Mouse (Mus musculus) heart, embryonic 11.5 days (tissue): Measurements from ENCODE around the gene Gmnn. TPM values are rescaled to one million over a fixed set of nuclear protein-coding genes. Genes with fewer than 3 reads are reported as not detected.

Experiments used
- ATAC-seq: fragments of 200-750 bp; cut with Nextera tagmentation; replicated peaks from 2 replicates; pipeline ENCODE4 v1.8.0; 2017; ENCODE audit warnings: moderate library complexity; ENCODE audit not compliant: insufficient number of reproducible peaks, low FRiP score, low TSS enrichment
- H3K27ac ChIP-seq: fragments of 300-500 bp; sonication (generic); 2 replicates; pipeline ENCODE4 v1.5.1; 2014; ENCODE audit warnings: mild to moderate bottlenecking, low read depth, low read length
- H3K27me3 ChIP-seq: fragments of 300-500 bp; sonication (generic); 2 replicates; pipeline ENCODE4 v1.6.1; 2014; ENCODE audit warnings: mild to moderate bottlenecking, low read length, mixed read lengths; ENCODE audit not compliant: control insufficient read depth, insufficient read depth
- H3K36me3 ChIP-seq: fragments of 300-500 bp; sonication (generic); 2 replicates; pipeline ENCODE4 v1.6.1; 2014; ENCODE audit warnings: mild to moderate bottlenecking, low read length, moderate library complexity, mixed read lengths; ENCODE audit not compliant: control insufficient read depth, insufficient read depth
- H3K4me1 ChIP-seq: fragments of 300-500 bp; sonication (generic); 2 replicates; pipeline ENCODE4 v1.6.1; 2014; ENCODE audit warnings: low read length; ENCODE audit not compliant: control insufficient read depth, insufficient read depth
- H3K4me2 ChIP-seq: fragments of 300-500 bp; sonication (generic); 2 replicates; pipeline ENCODE4 v1.6.1; 2014; ENCODE audit warnings: mild to moderate bottlenecking, moderate library complexity
- H3K4me3 ChIP-seq: fragments of 300-500 bp; sonication (generic); 2 replicates; pipeline ENCODE4 v1.5.1; 2014; ENCODE audit warnings: low read depth, low read length
- H3K9ac ChIP-seq: fragments of 300-500 bp; sonication (generic); 2 replicates; pipeline ENCODE4 v1.6.1; 2014; ENCODE audit warnings: mild to moderate bottlenecking, low read depth, low read length, moderate library complexity
- H3K9me3 ChIP-seq: fragments of 300-500 bp; sonication (generic); replicated peaks from 2 replicates; pipeline ENCODE4 v1.6.1; 2016; ENCODE audit warnings: low read length; ENCODE audit not compliant: control insufficient read depth
- WGBS: fragments of 180-500 bp; shearing (Covaris S2); extraction: QIAGEN DNeasy Blood & Tissue Kit; methylation state at CpG from one replicate; pipeline ENCODE4 v1.1.7; 2014; ENCODE audit not compliant: insufficient replicate concordance; 5-methylcytosine and 5-hydroxymethylcytosine counted together
- polyA plus RNA-seq: library from polyadenylated mRNA; unstranded; fragments of >200 nt; fragmentation: Nextera tagmentation; extraction: Ambion mirVana; gene quantifications from 2 replicates; pipeline ENCODE4 v1.2.1, GENCODE M21; 2014

Gene Gmnn
- polyA plus RNA-seq, 1 experiment from 2014 or later, result 127 TPM

- ATAC-seq, result no peak
- H3K27ac ChIP-seq, result no peak overlapping the region
- H3K4me2 ChIP-seq, result no peak overlapping the region
- WGBS, result 64% methylated on average over 7 of the region's 7 CpGs
- H3K4me3 ChIP-seq, result no peak overlapping the region
- no peaks in the 10 kb centered on the region for H3K4me1 ChIP-seq
- no peaks in the 10 kb centered on the region for H3K9me3 ChIP-seq
- peaks cover 3% of the 10 kb centered on the region; the same call in 1 of the 2 replicates for H3K27me3 ChIP-seq
- peaks cover 3% of the 10 kb centered on the region; the same call in 1 of the 2 replicates for H3K36me3 ChIP-seq
- H3K9ac ChIP-seq, result no peak overlapping the region
These were observed 50.8 kb downstream of the Gmnn start for GRCm38 (mm10) chr13:24710968-24711367.

DNA sequence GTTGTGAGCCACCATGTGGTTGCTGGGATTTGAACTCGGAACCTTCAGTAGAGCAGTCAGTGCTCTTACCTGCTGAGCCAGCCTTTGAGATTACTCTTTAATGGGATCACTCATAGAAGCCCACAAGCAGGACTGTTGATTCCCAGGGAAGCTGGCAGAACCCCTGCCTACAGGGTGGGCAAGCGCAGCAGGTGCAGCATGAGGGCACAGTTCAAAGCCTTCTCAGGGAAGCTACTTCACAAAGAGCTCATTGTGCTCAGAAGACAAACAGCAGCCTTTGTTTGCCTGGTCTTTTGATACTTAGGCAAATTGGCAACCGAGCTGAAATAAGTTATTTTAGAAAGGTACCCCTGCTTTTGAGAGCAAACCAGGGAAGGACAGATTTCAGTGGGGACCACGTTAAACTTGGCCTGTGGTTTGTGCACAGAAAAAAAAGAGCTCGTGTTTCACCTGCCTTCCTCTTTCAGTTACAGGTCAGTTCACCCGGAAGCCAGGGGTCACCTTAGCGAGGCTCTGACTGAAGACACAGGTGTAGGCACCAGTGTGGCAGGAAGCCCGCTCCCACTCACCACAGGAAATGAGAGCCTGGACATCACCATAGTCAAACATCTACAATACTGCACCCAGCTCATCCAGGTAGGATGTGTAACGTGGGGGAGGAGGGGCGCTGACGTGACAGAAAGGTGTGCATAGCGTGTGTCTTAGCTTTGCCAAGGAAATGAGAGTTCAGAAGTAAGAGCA lies 51.9 kb downstream of the Gmnn start:
- Histone ChIP-seq H3K27me3 (peaks cover 3% of the 10 kb centered on the region; the same call in 1 of the 2 replicates), H3K4me2 (no peak overlapping the region), H3K9me3 (no peaks in the 10 kb centered on the region), H3K9ac (no peak overlapping the region), H3K4me3 (no peak overlapping the region), H3K27ac (no peak overlapping the region), H3K4me1 (no peaks in the 10 kb centered on the region), H3K36me3 (peaks cover 3% of the 10 kb centered on the region; the same call in 1 of the 2 replicates)
- WGBS, result 78% methylated on average over 12 of the region's 12 CpGs
- no peak for ATAC-seq

GRCm38 (mm10) chr13:24702128-24702527 lies 59.6 kb downstream of the Gmnn start:
- WGBS, result 68% methylated on average over 5 of the region's 5 CpGs
- H3K9ac ChIP-seq, result no peak overlapping the region
- H3K4me3 ChIP-seq, result no peak overlapping the region
- no peaks in the 10 kb centered on the region for H3K4me1 ChIP-seq
- ATAC-seq, result no peak
- H3K27ac ChIP-seq, result no peak overlapping the region
- no peaks in the 10 kb centered on the region for H3K36me3 ChIP-seq
- H3K27me3 ChIP-seq, result no peaks in the 10 kb centered on the region
- no peaks in the 10 kb centered on the region for H3K9me3 ChIP-seq
- no peak overlapping the region for H3K4me2 ChIP-seq

Other genes with a start within 250 kb of the Gmnn start
- 5.8 and 6.5 TPM in 2 replicates for gene Ripor2, start 179.7 kb downstream of the Gmnn start, polyA plus RNA-seq
- gene Armh2, start 20.7 kb downstream of the Gmnn start, polyA plus RNA-seq, result not detected in 2 replicates
- 11.1 and 19.2 TPM in 2 replicates for gene BC005537, start 39.7 kb upstream of the Gmnn start, polyA plus RNA-seq
- 196 and 201 TPM in 2 replicates for gene Acot13, start 69.6 kb upstream of the Gmnn start, polyA plus RNA-seq
- 40.8 and 44.9 TPM in 2 replicates for gene Tdp2, start 69.8 kb upstream of the Gmnn start, polyA plus RNA-seq
- gene D130043K22Rik, start 83.2 kb upstream of the Gmnn start, polyA plus RNA-seq, result not detected in 2 replicates
- gene Aldh5a1, start 175.7 kb upstream of the Gmnn start, polyA plus RNA-seq, result 7.9 and 8.1 TPM in 2 replicates
- gene Gpld1, start 181.2 kb upstream of the Gmnn start, polyA plus RNA-seq, result 0.11 and 0.42 TPM in 2 replicates